Mouse (Mus musculus) spleen, adult 18-20 months (tissue): ENCODE measurements around the gene Car3.

Source experiments
- DNase-seq, 2 experiments: peaks; one replicate each; pipeline ENCODE4 v3.0.0; 2022; ENCODE audit warnings: mixed read lengths in 2 of 2

Car3 gene

DNA sequence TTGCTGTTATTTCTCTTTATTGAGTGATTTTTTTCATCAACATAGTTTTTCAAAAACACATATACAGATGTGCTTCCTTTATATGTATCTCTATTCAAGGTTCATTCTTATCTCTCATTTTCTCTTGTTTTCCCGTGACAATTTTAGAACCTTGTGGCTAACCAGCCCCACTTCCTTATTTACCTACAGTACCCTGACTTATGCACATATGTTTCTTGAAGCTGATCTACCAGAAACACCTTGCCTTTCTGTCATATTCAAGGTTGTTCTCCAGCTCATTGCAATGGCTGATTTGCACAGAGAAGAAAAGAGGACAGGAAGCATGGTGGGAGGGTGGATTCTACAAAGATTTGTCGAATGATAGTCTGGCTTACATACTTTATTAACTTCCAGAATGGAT lies 52.0 kb downstream of the Car3 start:
- DNase-seq: no peak

DNA sequence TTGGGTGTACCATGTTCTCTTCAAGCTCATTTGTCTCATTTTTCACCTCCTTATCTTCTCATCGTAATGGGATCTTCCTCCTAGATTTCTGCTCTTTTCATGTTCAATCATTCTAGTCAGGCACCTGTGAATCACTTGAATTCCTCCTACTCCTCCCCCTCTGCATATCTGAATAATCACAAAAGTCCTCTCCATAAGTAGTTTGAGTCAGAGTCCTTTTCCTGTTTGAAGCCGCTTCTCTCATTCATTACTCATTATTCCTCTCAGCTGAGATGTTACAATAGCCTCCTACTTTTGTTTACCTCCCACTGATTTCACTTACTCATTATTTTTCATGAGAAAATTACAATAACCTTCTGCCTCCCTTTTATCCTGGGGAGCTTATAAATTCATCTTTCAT lies 53.9 kb downstream of the Car3 start:
- DNase-seq: no peak
